Mouse (Mus musculus): ENCODE measurements around the gene Tmem242. TPM values are rescaled to one million over a fixed set of nuclear protein-coding genes. Genes with fewer than 3 reads are reported as not detected.

Tmem242 gene
- total and polyA plus RNA-seq, 3 experiments = 68.9 to 83.1 (median 80.4) TPM

GRCm38 (mm10) chr17:5400435-5401090 is 39.5 kb downstream of the Tmem242 start:
- dilution Hi-C loops (cut with MboI; ENCODE audit: extremely low pct_ligation_motif_present, extremely low pct_unique_long_range_greater_than_20kb, low sequenced_read_pairs) (no loop called here), in situ Hi-C loops (cut with MboI; ENCODE audit: low pct_ligation_motif_present, low pct_unique_long_range_greater_than_20kb, low sequenced_read_pairs) (no loop called here)
- Histone ChIP-seq H3K4me1 (ENCODE audit: control insufficient read depth in 1 of 2, insufficient read depth in 2 of 2) (peaks cover 2 to 16% of the 10 kb centered on the region in 2 experiments; a peak in 3 of 4 replicates), H3K9ac (ENCODE audit: insufficient read depth, low read depth) (no peak overlapping the region), H3K36me3 (replicated peaks in 1 of 2; ENCODE audit: control insufficient read depth in 1 of 2, insufficient read depth in 1 of 2, low read length in 1 of 2) (no peaks in the 10 kb centered on the region), H3K4me2 (ENCODE audit: insufficient read depth, low read depth, poor library complexity, severe bottlenecking) (no peak overlapping the region), H3K27me3 (replicated peaks) (no peaks in the 10 kb centered on the region), H3K9me3 (replicated peaks; ENCODE audit: low read length) (peaks cover 4% of the 10 kb centered on the region), H3K79me2 (replicated peaks; ENCODE audit: control insufficient read depth, extremely low read depth, insufficient read depth, poor library complexity, severe bottlenecking) (no peaks in the 10 kb centered on the region), H3K27ac (ENCODE audit: insufficient read depth, low read depth) (no peak overlapping the region), H3K4me3 (replicated peaks in 1 of 3; ENCODE audit: low read depth in 2 of 3, low read length in 2 of 3, poor library complexity in 1 of 3) (no peak overlapping the region)
- no peak for TF ChIP-seq CHD2 (IDR thresholded peaks at IDR 0.05; ENCODE audit: low read length)
- no peak for TF ChIP-seq MYC (IDR thresholded peaks at IDR 0.05; ENCODE audit: low read depth, low read length)
- no peak for TF ChIP-seq PAX5 (IDR thresholded peaks at IDR 0.05; ENCODE audit: low read length)
- TF ChIP-seq POLR2AphosphoS2 (IDR thresholded peaks at IDR 0.05; ENCODE audit: low read depth, low read length) = no peak
- TF ChIP-seq SIN3A (IDR thresholded peaks at IDR 0.05; ENCODE audit: low read length) = no peak
- no peak for TF ChIP-seq JUN (IDR thresholded peaks at IDR 0.05; ENCODE audit: insufficient read depth, low read depth, low read length)
- no peak for TF ChIP-seq ZC3H11A (IDR thresholded peaks at IDR 0.05; ENCODE audit: low read depth, low read length)
- TF ChIP-seq NRF1 (IDR thresholded peaks at IDR 0.05; ENCODE audit: low read depth, low read length) = no peak
- TF ChIP-seq MAFK (IDR thresholded peaks at IDR 0.05; ENCODE audit: insufficient replicate concordance, low read length) = no peak
- no peak for TF ChIP-seq MAX (IDR thresholded peaks at IDR 0.05; ENCODE audit: low read length)
- TF ChIP-seq RAD21 (IDR thresholded peaks at IDR 0.05; ENCODE audit: low read depth, low read length) = no peak
- no peak for TF ChIP-seq E2F4 (IDR thresholded peaks at IDR 0.05; ENCODE audit: insufficient replicate concordance, low read depth, low read length)
- DNase-seq (ENCODE audit: extremely low read depth) = no peak

- peak; percentile 67 for DNase-seq (ENCODE audit: extremely low read depth)
- in situ Hi-C loops (cut with MboI; ENCODE audit: low pct_ligation_motif_present, low pct_unique_long_range_greater_than_20kb, low sequenced_read_pairs) = loop anchor here (5.0 to 25.0 kb wide), 2 partner anchors 140 to 610 kb away; no protein-coding TSS in a partner anchor
- Histone ChIP-seq H3K36me3 (replicated peaks in 1 of 2; ENCODE audit: control insufficient read depth in 1 of 2, insufficient read depth in 1 of 2, low read length in 1 of 2) (no peaks in the 10 kb centered on the region), H3K4me2 (ENCODE audit: insufficient read depth, low read depth, poor library complexity, severe bottlenecking) (peak overlapping the region; percentile 42; the same call in 1 of the 2 replicates), H3K27me3 (replicated peaks) (no peaks in the 10 kb centered on the region), H3K4me1 (ENCODE audit: control insufficient read depth in 1 of 2, insufficient read depth in 2 of 2) (peaks cover 2 to 14% of the 10 kb centered on the region in 2 experiments; a peak in 3 of 4 replicates), H3K79me2 (replicated peaks; ENCODE audit: control insufficient read depth, extremely low read depth, insufficient read depth, poor library complexity, severe bottlenecking) (no peaks in the 10 kb centered on the region), H3K9ac (ENCODE audit: insufficient read depth, low read depth) (no peak overlapping the region), H3K27ac (ENCODE audit: insufficient read depth, low read depth) (no peak overlapping the region), H3K4me3 (replicated peaks in 1 of 3; ENCODE audit: low read depth in 2 of 3, low read length in 2 of 3, poor library complexity in 1 of 3) (no peak overlapping the region), H3K9me3 (replicated peaks; ENCODE audit: low read length) (peaks cover 8% of the 10 kb centered on the region)
- dilution Hi-C loops (cut with MboI; ENCODE audit: extremely low pct_ligation_motif_present, extremely low pct_unique_long_range_greater_than_20kb, low sequenced_read_pairs) = no loop called here
- TF ChIP-seq BHLHE40 (IDR thresholded peaks at IDR 0.05; ENCODE audit: low read depth, low read length) (no peak), CHD1 (IDR thresholded peaks at IDR 0.05; ENCODE audit: low read depth, low read length) (no peak), JUN (IDR thresholded peaks at IDR 0.05; ENCODE audit: insufficient read depth, low read depth, low read length) (no peak), USF2 (conservative IDR thresholded peaks at IDR 0.05; ENCODE audit: low read depth, low read length) (no peak), ZNF384 (IDR thresholded peaks at IDR 0.05; ENCODE audit: low read depth, low read length) (no peak), ZC3H11A (IDR thresholded peaks at IDR 0.05; ENCODE audit: low read depth, low read length) (peak; percentile 18; the same call in 1 of the 2 replicates), SMC3 (IDR thresholded peaks at IDR 0.05; ENCODE audit: low read depth, low read length) (peak; percentile 81), ELF1 (IDR thresholded peaks at IDR 0.05; ENCODE audit: low read depth, low read length) (peak; percentile 82), CTCF (conservative IDR thresholded peaks at IDR 0.05 in 1 of 2, IDR thresholded peaks at IDR 0.05 in 1 of 2; ENCODE audit: low read depth in 2 of 2, low read length in 2 of 2) (peak; percentile 82 to 89), RAD21 (IDR thresholded peaks at IDR 0.05; ENCODE audit: low read depth, low read length) (peak; percentile 82), KAT2A (IDR thresholded peaks at IDR 0.05; ENCODE audit: insufficient replicate concordance, low read length) (no peak), TCF12 (IDR thresholded peaks at IDR 0.05; ENCODE audit: low read depth, low read length) (0 out of 2 replicates have a peak, but pooled peaks have one; percentile 9)
These were observed 42.7 kb downstream of the Tmem242 start for GRCm38 (mm10) chr17:5397148-5398007.
